Mouse (Mus musculus) liver, postnatal 0 days (tissue): ENCODE measurements around the gene Gm10188. TPM values are rescaled to one million over a fixed set of nuclear protein-coding genes. Genes with fewer than 3 reads are reported as not detected.

Source experiments
- ATAC-seq: fragments of 200-750 bp; cut with Nextera tagmentation; 2 replicates; pipeline ENCODE4 v1.8.0; 2017; ENCODE audit warnings: mild to moderate bottlenecking, moderate library complexity
- DNase-seq: peaks from one replicate; pipeline ENCODE4 v3.0.0-alpha.2; 2016
- H3K27ac ChIP-seq: fragments of 300-500 bp; sonication (generic); 2 replicates; pipeline ENCODE4 v1.5.1; 2014; ENCODE audit warnings: antibody characterized with exemption, moderate library complexity, mild to moderate bottlenecking, low read depth
- H3K27me3 ChIP-seq: fragments of 300-500 bp; sonication (generic); 2 replicates; pipeline ENCODE4 v1.6.1; 2014; ENCODE audit warnings: low read length, control low read depth, mixed read lengths; ENCODE audit not compliant: insufficient read depth
- H3K36me3 ChIP-seq: fragments of 300-500 bp; sonication (generic); replicated peaks from 2 replicates; pipeline ENCODE4 v1.6.1; 2014; ENCODE audit warnings: mild to moderate bottlenecking, control low read depth, low read length, moderate library complexity, mixed read lengths; ENCODE audit not compliant: insufficient read depth
- H3K4me1 ChIP-seq: fragments of 300-500 bp; sonication (generic); 2 replicates; pipeline ENCODE4 v1.6.1; 2014; ENCODE audit warnings: antibody characterized with exemption, mild to moderate bottlenecking, control low read depth; ENCODE audit not compliant: insufficient read depth
- H3K4me2 ChIP-seq: fragments of 300-500 bp; sonication (generic); 2 replicates; pipeline ENCODE4 v1.6.1; 2014; ENCODE audit warnings: low read depth, mild to moderate bottlenecking, low read length, moderate library complexity, mixed read lengths
- H3K4me3 ChIP-seq: fragments of 300-500 bp; sonication (generic); 2 replicates; pipeline ENCODE4 v1.5.1; 2014; ENCODE audit warnings: low read depth, low read length
- H3K9ac ChIP-seq: fragments of 300-500 bp; sonication (generic); replicated peaks from 2 replicates; pipeline ENCODE4 v1.6.1; 2014; ENCODE audit warnings: mild to moderate bottlenecking, moderate library complexity
- H3K9me3 ChIP-seq: fragments of 300-500 bp; sonication (generic); 2 replicates; pipeline ENCODE4 v1.6.1; 2016; ENCODE audit warnings: mild to moderate bottlenecking, control low read depth, low read length, mixed read lengths
- CTCF ChIP-seq: sonication (generic); IDR thresholded peaks from 2 replicates; pipeline ENCODE4 v1.5.1; 2016; ENCODE audit warnings: antibody characterized with exemption, low read depth
- EP300 ChIP-seq: IDR thresholded peaks from 2 replicates; pipeline ENCODE4 v1.6.1; 2016; ENCODE audit warnings: antibody characterized with exemption, low read depth, mild to moderate bottlenecking
- WGBS: fragments of 180-500 bp; shearing (Covaris S2); extraction: QIAGEN DNeasy Blood & Tissue Kit; methylation state at CpG from one replicate; pipeline ENCODE4 v1.1.7; 2014; ENCODE audit not compliant: insufficient replicate concordance; 5-methylcytosine and 5-hydroxymethylcytosine counted together
- polyA plus RNA-seq: library from polyadenylated mRNA; unstranded; fragments of >200 nt; fragmentation: Nextera tagmentation; extraction: Ambion mirVana; gene quantifications from 2 replicates; pipeline ENCODE4 v1.2.1, GENCODE M21; 2015

Gm10188 gene
- polyA plus RNA-seq, result not detected in 2 replicates

DNA sequence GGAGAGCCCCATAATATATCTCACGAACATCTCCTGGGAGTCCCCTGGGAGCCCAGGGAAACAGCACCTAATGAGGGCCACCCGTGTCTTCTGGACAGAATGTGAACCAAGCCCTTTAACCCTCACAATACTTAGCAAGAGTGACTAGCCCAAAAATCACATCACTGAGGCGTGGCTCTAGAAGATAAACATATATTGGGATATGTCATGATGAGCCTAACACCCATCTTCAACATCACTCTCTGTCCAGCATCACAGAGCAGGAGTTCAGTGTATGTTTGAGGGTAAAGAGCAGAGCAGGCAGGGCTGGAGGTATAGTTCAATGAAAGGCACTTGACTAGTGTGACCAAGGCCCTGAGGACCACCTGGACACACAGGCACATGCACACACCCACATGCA is at the start of gene Gm10188:
Gene Gm10188 (minus strand): TSS at position 101 of the 400 bp plus-strand sequence.
- Histone ChIP-seq H3K27me3 (0 out of 2 replicates have a peak, but pooled peaks cover 3% of the 10 kb centered on the region), H3K9ac (no peak within 1 kb of the TSS), H3K9me3 (no peaks in the 10 kb centered on the region), H3K36me3 (no peaks in the 10 kb centered on the region), H3K4me3 (no peak within 1 kb of the TSS), H3K4me2 (no peak within 1 kb of the TSS), H3K27ac (no peak within 1 kb of the TSS), H3K4me1 (no peaks in the 10 kb centered on the region)
- no peak for ATAC-seq
- TF ChIP-seq CTCF, result no peak
- TF ChIP-seq EP300, result no peak
- no peak for DNase-seq
- WGBS, result 78% methylated on average over 3 of the region's 3 CpGs

- DNase-seq (no peak), ATAC-seq (no peak)
- H3K27me3 ChIP-seq, result no peaks in the 10 kb centered on the region
- no peak overlapping the region for H3K4me3 ChIP-seq
- no peak overlapping the region for H3K4me2 ChIP-seq
- H3K27ac ChIP-seq, result no peak overlapping the region
- no peaks in the 10 kb centered on the region for H3K4me1 ChIP-seq
- no peaks in the 10 kb centered on the region for H3K36me3 ChIP-seq
- no peaks in the 10 kb centered on the region for H3K9me3 ChIP-seq
- WGBS, result 61% methylated on average over 6 of the region's 6 CpGs
- H3K9ac ChIP-seq, result no peak overlapping the region
- TF ChIP-seq EP300 (no peak), CTCF (no peak)
These were observed 47.6 kb upstream of the Gm10188 start for GRCm38 (mm10) chr1:132277124-132277523.

DNA sequence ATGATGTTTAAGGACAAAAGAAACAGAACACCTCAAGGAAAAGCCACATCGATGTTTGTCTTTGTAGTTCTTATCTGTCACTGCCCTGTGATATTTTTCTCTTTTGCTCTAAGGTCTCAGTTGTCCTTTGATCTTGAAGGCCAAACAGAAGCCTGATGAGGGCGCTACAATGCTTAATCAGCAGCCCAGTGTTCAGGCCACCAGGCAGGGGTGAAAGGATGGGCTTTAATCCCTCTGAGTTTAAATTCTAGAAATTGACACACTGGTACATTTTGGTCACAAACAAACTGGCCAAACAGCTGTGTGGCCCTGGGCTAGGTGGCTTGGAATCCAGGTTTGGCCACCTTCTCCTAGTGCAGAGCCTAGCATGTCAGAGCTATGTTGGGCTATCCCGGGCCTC is 47.1 kb upstream of the Gm10188 start:
- Histone ChIP-seq H3K36me3 (no peaks in the 10 kb centered on the region), H3K9ac (no peak overlapping the region), H3K4me1 (no peaks in the 10 kb centered on the region), H3K9me3 (no peaks in the 10 kb centered on the region), H3K27me3 (no peaks in the 10 kb centered on the region), H3K4me3 (no peak overlapping the region), H3K27ac (no peak overlapping the region), H3K4me2 (no peak overlapping the region)
- WGBS, result 48% methylated on average over 3 of the region's 3 CpGs
- no peak for ATAC-seq
- DNase-seq, result no peak
- TF ChIP-seq EP300 (no peak), CTCF (no peak)

- H3K27me3 ChIP-seq, result no peaks in the 10 kb centered on the region
- H3K4me1 ChIP-seq, result 0 out of 2 replicates have a peak, but pooled peaks cover 2% of the 10 kb centered on the region
- WGBS, result 76% methylated on average over 3 of the region's 3 CpGs
- no peaks in the 10 kb centered on the region for H3K36me3 ChIP-seq
- no peak overlapping the region for H3K9ac ChIP-seq
- H3K4me3 ChIP-seq, result no peak overlapping the region
- no peak overlapping the region for H3K4me2 ChIP-seq
- H3K9me3 ChIP-seq, result no peaks in the 10 kb centered on the region
- TF ChIP-seq EP300 (no peak), CTCF (no peak)
- DNase-seq (no peak), ATAC-seq (no peak)
- H3K27ac ChIP-seq, result no peak overlapping the region
These were observed 41.7 kb upstream of the Gm10188 start for GRCm38 (mm10) chr1:132271237-132271636.

- H3K4me2 ChIP-seq, result no peak overlapping the region
- ATAC-seq (no peak), DNase-seq (no peak)
- no peak overlapping the region for H3K27ac ChIP-seq
- H3K4me3 ChIP-seq, result no peak overlapping the region
- H3K27me3 ChIP-seq, result no peaks in the 10 kb centered on the region
- no peaks in the 10 kb centered on the region for H3K36me3 ChIP-seq
- peaks cover 13% of the 10 kb centered on the region for H3K4me1 ChIP-seq
- no peaks in the 10 kb centered on the region for H3K9me3 ChIP-seq
- TF ChIP-seq EP300 (no peak), CTCF (no peak)
- WGBS, result 73% methylated on average over 7 of the region's 7 CpGs
- no peak overlapping the region for H3K9ac ChIP-seq
These were observed 39.0 kb upstream of the Gm10188 start for GRCm38 (mm10) chr1:132268418-132269060.

DNA sequence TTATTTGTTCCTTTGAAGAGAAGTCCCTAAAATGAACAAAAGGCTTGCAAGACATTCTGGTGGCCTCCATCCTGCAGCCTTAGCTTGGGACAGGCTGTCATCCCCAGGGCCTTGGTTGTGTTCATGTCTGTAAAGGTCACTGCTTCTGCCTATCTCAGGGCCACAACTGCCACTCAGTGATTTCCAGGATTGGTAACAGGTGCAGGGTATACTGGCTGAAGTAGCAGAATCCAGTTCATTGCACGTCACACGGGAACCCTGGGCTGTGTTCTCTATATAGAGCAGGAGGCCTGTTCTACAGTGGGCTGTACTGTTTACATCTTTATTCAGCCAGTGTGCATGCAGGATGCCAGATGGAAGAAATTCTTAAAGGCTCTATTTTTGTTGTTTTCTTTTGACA is 38.4 kb upstream of the Gm10188 start:
- Histone ChIP-seq H3K4me1 (peaks cover 13% of the 10 kb centered on the region), H3K9me3 (no peaks in the 10 kb centered on the region), H3K27ac (no peak overlapping the region), H3K4me2 (no peak overlapping the region), H3K4me3 (no peak overlapping the region), H3K9ac (no peak overlapping the region), H3K27me3 (no peaks in the 10 kb centered on the region), H3K36me3 (no peaks in the 10 kb centered on the region)
- TF ChIP-seq CTCF (no peak), EP300 (no peak)
- DNase-seq (no peak), ATAC-seq (no peak)
- 71% methylated on average over 2 of the region's 2 CpGs for WGBS
